Mouse (Mus musculus): ENCODE measurements around the gene Zfp598.
"Not testable (repeated sequence)": the region's sequence is repeated elsewhere in the genome, so short reads cannot be mapped to it uniquely, and the experiment has no call there.

GRCm38 (mm10) chr17:24720616-24721015 lies 51.1 kb downstream of the Zfp598 start:
- not testable (repeated sequence) for TF ChIP-seq CTCF (IDR thresholded peaks at IDR 0.05; ENCODE audit: control insufficient read depth, insufficient read depth, insufficient replicate concordance, low read depth, low read length); POLR2A (IDR thresholded peaks at IDR 0.05; ENCODE audit: control insufficient read depth, low read depth, low read length)

Data from testis, adult 2 months (tissue).